Comparison of ENCODE assay signal across 14 mouse cellular contexts in genomic region chr19:42243401-42243800, GRCm38 (mm10). TPM values are rescaled to one million over a fixed set of nuclear protein-coding genes. Genes with fewer than 3 reads are reported as not detected.
"Had no signal": no experiment of that assay in that cellular context is flagged by ENCODE, and none has a peak within 500 bp of the region (broad histone marks: within the 10 kb centered on the region; RNA-seq: fewer than 3 reads in every experiment).

No protein-coding gene starts in this region.

- DNase-seq: kidney, adult 9 months; kidney, postnatal 14 days; layer of hippocampus, adult 9-11 months; left cerebral cortex, postnatal 4 days; liver, postnatal 0 days; lung, embryonic 14.5 days; right cerebral cortex, adult 18-20 months; right cerebral cortex, postnatal 14 days; right cerebral cortex, postnatal 4 days; thymus, adult 2 months; thymus, postnatal 14 days; thymus, postnatal 4 days had no signal

RNA-seq across cellular contexts. Expression of gene Golga7b, which starts 4.0 kb away (rescaled TPM):
- total RNA-seq: megakaryocyte, adult 5-6 weeks had no signal

RNA-seq across cellular contexts. Expression of gene Sfrp5, which starts 41.3 kb away (rescaled TPM):
- total RNA-seq: layer of hippocampus, postnatal 25 days; megakaryocyte, adult 5-6 weeks had no signal
